Mouse (Mus musculus) regulatory T cell (primary cell): ENCODE data around the gene Col15a1.

Experiments
- in situ Hi-C: fragments of 300-600 bp; cut with MboI, MseI; formaldehyde crosslinking; loops from one replicate; pipeline ENCODE4 v1.15.1; 2025; ENCODE audit warnings: high pct_unique_total_duplicates

Gene Col15a1

GRCm38 (mm10) chr4:47207969-47208420, at the start of gene Col15a1:
TSS of gene Col15a1 (plus strand) at chr4:47208161.
- in situ Hi-C loops = no loop called here

- in situ Hi-C loops = no loop called here
Observed at GRCm38 (mm10) chr4:47161103-47161755, 46.7 kb upstream of the Col15a1 start.

GRCm38 (mm10) chr4:47161756-47162587, 46.0 kb upstream of the Col15a1 start:
- in situ Hi-C loops = no loop called here

GRCm38 (mm10) chr4:47172314-47172713, 35.6 kb upstream of the Col15a1 start:
- in situ Hi-C loops = no loop called here

- in situ Hi-C loops = no loop called here
Observed at GRCm38 (mm10) chr4:47177101-47177500, 30.9 kb upstream of the Col15a1 start.

GRCm38 (mm10) chr4:47178261-47178961, 29.6 kb upstream of the Col15a1 start:
- in situ Hi-C loops = no loop called here

GRCm38 (mm10) chr4:47179535-47179934, 28.4 kb upstream of the Col15a1 start:
- in situ Hi-C loops = no loop called here

- in situ Hi-C loops = no loop called here
Observed at GRCm38 (mm10) chr4:47184058-47184661, 23.8 kb upstream of the Col15a1 start.

- in situ Hi-C loops = no loop called here
Observed at GRCm38 (mm10) chr4:47186514-47186913, 21.4 kb upstream of the Col15a1 start.

GRCm38 (mm10) chr4:47196173-47196572, 11.8 kb upstream of the Col15a1 start:
- in situ Hi-C loops = no loop called here

GRCm38 (mm10) chr4:47203643-47204042, 4.3 kb upstream of the Col15a1 start:
- in situ Hi-C loops = no loop called here

- in situ Hi-C loops = no loop called here
Observed at GRCm38 (mm10) chr4:47205846-47206245, 2.1 kb upstream of the Col15a1 start.

GRCm38 (mm10) chr4:47208421-47208991, 545 bp downstream of the Col15a1 start:
- in situ Hi-C loops = no loop called here

GRCm38 (mm10) chr4:47209466-47209865, 1.5 kb downstream of the Col15a1 start:
- in situ Hi-C loops = no loop called here

- in situ Hi-C loops = loop anchor here (5.0 kb wide), 1 partner anchor 602 kb away; no protein-coding TSS in a partner anchor
Observed at GRCm38 (mm10) chr4:47218828-47219227, 10.9 kb downstream of the Col15a1 start.

GRCm38 (mm10) chr4:47219393-47219792, 11.4 kb downstream of the Col15a1 start:
- in situ Hi-C loops = loop anchor here (5.0 kb wide), 1 partner anchor 602 kb away; no protein-coding TSS in a partner anchor

- in situ Hi-C loops = no loop called here
Observed at GRCm38 (mm10) chr4:47220544-47220943, 12.6 kb downstream of the Col15a1 start.

GRCm38 (mm10) chr4:47222146-47222545, 14.2 kb downstream of the Col15a1 start:
- in situ Hi-C loops = no loop called here

GRCm38 (mm10) chr4:47225920-47226319, 18.0 kb downstream of the Col15a1 start:
- in situ Hi-C loops = loop anchor here (5.0 kb wide), 1 partner anchor 99 kb away; no protein-coding TSS in a partner anchor

- in situ Hi-C loops = loop anchor here (5.0 kb wide), 1 partner anchor 100 kb away; no protein-coding TSS in a partner anchor
Observed at GRCm38 (mm10) chr4:47227101-47227500, 19.1 kb downstream of the Col15a1 start.

- in situ Hi-C loops = loop anchor here (5.0 kb wide), 1 partner anchor 100 kb away; no protein-coding TSS in a partner anchor
Observed at GRCm38 (mm10) chr4:47227756-47228155, 19.8 kb downstream of the Col15a1 start.
